Mouse (Mus musculus) myocyte (in vitro differentiated cells): Measurements from ENCODE around the gene Rgs3. TPM values are rescaled to one million over a fixed set of nuclear protein-coding genes. Genes with fewer than 3 reads are reported as not detected.

Experiments used
- H3K27me3 ChIP-seq: one replicate; pipeline ENCODE4 v1.6.1; 2011; ENCODE audit not compliant: control insufficient read depth, insufficient read depth, insufficient read length
- H3K36me3 ChIP-seq: one replicate; pipeline ENCODE4 v1.6.1; 2011; ENCODE audit not compliant: control insufficient read depth, insufficient read depth
- H3K4me2 ChIP-seq: one replicate; pipeline ENCODE4 v1.6.1; 2011; ENCODE audit warnings: low read depth, control low read depth
- H3K4me3 ChIP-seq: one replicate; pipeline ENCODE4 v1.5.1; 2011; ENCODE audit warnings: mild to moderate bottlenecking, control low read depth, moderate library complexity
- H3K79me2 ChIP-seq: one replicate; pipeline ENCODE4 v1.6.1; 2011; ENCODE audit not compliant: control insufficient read depth, insufficient read depth
- H3ac ChIP-seq: one replicate; pipeline ENCODE4 v1.6.1; 2011; ENCODE audit not compliant: control insufficient read depth, insufficient read length
- CEBPB ChIP-seq: IDR thresholded peaks from 2 replicates; pipeline ENCODE4 v1.6.1; 2011; ENCODE audit warnings: mild to moderate bottlenecking, moderate library complexity; ENCODE audit not compliant: poor library complexity, insufficient read depth, severe bottlenecking
- E2F4 ChIP-seq: IDR thresholded peaks from one replicate; pipeline ENCODE4 v1.6.1; 2011; ENCODE audit warnings: mild to moderate bottlenecking, control low read depth, moderate library complexity; ENCODE audit not compliant: insufficient read depth
- MAX ChIP-seq: IDR thresholded peaks from one replicate; pipeline ENCODE4 v1.6.1; 2011; ENCODE audit warnings: low read depth, mild to moderate bottlenecking, control low read depth
- MYOD1 ChIP-seq, 3 experiments: IDR thresholded peaks; one replicate each; pipeline ENCODE4 v1.6.1; 2011; ENCODE audit warnings: control low read depth in 2 of 3, low read depth in 2 of 3, mild to moderate bottlenecking in 2 of 3, moderate library complexity in 1 of 3; ENCODE audit not compliant: insufficient read length in 2 of 3, control insufficient read depth in 1 of 3
- MYOG ChIP-seq, 3 experiments: IDR thresholded peaks; one replicate each; pipeline ENCODE4 v1.6.1; 2011; ENCODE audit warnings: control low read depth in 2 of 3, low read depth in 2 of 3, mild to moderate bottlenecking in 2 of 3; ENCODE audit not compliant: insufficient read length in 2 of 3, control insufficient read depth in 1 of 3, insufficient read depth in 1 of 3
- POLR2A ChIP-seq: IDR thresholded peaks from one replicate; pipeline ENCODE4 v1.6.1; 2011; ENCODE audit warnings: low read depth, mild to moderate bottlenecking, control low read depth, moderate library complexity; ENCODE audit not compliant: insufficient read length
- POLR2AphosphoS2 ChIP-seq: IDR thresholded peaks from one replicate; pipeline ENCODE4 v1.6.1; 2011; ENCODE audit warnings: low read depth, control low read depth; ENCODE audit not compliant: insufficient read length
- REST ChIP-seq: IDR thresholded peaks from one replicate; pipeline ENCODE4 v1.6.1; 2011; ENCODE audit warnings: mild to moderate bottlenecking, control low read depth, moderate library complexity; ENCODE audit not compliant: insufficient read depth, insufficient read length
- SRF ChIP-seq: IDR thresholded peaks from one replicate; pipeline ENCODE4 v1.6.1; 2011; ENCODE audit warnings: low read depth; ENCODE audit not compliant: control insufficient read depth, insufficient read length
- TCF12 ChIP-seq: IDR thresholded peaks from one replicate; pipeline ENCODE4 v1.6.1; 2011; ENCODE audit warnings: mild to moderate bottlenecking, control low read depth; ENCODE audit not compliant: poor library complexity, insufficient read depth, severe bottlenecking
- TCF3 ChIP-seq: IDR thresholded peaks from one replicate; pipeline ENCODE4 v1.6.1; 2011; ENCODE audit warnings: low read depth, control low read depth; ENCODE audit not compliant: insufficient read length
- USF1 ChIP-seq: IDR thresholded peaks from one replicate; pipeline ENCODE4 v1.6.1; 2011; ENCODE audit warnings: low read depth, mild to moderate bottlenecking, control low read depth, moderate library complexity
- polyA plus RNA-seq: library from polyadenylated mRNA; unstranded; fragments of >200 nt; fragmentation: generic; extraction: Trizol; gene quantifications from one replicate; pipeline ENCODE4 v1.2.1, GENCODE M21; 2012; ENCODE audit warnings: missing spikeins

The Rgs3 gene
- polyA plus RNA-seq, 1 experiment: 40.4 TPM

DNA sequence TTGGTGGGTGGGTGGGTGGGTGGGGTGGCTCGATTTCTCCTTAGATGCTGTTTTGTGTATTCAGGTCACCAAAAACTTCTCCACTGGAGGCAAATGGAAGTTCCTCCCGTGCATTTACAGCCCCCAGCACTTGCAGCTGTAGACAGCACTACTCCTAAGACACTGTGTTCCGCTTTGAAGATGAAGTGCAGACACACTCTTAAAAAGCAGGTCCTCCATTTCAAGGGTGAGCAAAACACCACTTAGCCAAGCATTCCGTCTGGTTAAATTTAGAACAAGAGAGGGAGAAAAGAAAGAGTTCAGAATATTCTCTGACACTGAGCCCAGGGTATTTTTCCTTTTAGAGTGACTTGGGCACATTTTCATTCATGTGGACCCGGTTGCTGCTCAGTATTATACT, 10.4 kb downstream of the Rgs3 start:
- peaks cover 42% of the 10 kb centered on the region for H3K27me3 ChIP-seq
- no peak overlapping the region for H3K4me2 ChIP-seq
- no peak for TF ChIP-seq MAX
- no peak for TF ChIP-seq TCF12
- no peak for TF ChIP-seq POLR2AphosphoS2
- no peak for TF ChIP-seq MYOG (IDR thresholded peaks at IDR 0.05; ENCODE audit: control insufficient read depth in 1 of 3, insufficient read depth in 1 of 3, insufficient read length in 2 of 3, low read depth in 2 of 3)
- no peak for TF ChIP-seq SRF
- TF ChIP-seq CEBPB: no peak
- TF ChIP-seq REST: no peak
- no peak for TF ChIP-seq TCF3
- TF ChIP-seq USF1: no peak
- TF ChIP-seq POLR2A: no peak
- TF ChIP-seq MYOD1 (IDR thresholded peaks at IDR 0.05; ENCODE audit: control insufficient read depth in 1 of 3, insufficient read length in 2 of 3, low read depth in 2 of 3): no peak
- TF ChIP-seq E2F4: no peak

DNA sequence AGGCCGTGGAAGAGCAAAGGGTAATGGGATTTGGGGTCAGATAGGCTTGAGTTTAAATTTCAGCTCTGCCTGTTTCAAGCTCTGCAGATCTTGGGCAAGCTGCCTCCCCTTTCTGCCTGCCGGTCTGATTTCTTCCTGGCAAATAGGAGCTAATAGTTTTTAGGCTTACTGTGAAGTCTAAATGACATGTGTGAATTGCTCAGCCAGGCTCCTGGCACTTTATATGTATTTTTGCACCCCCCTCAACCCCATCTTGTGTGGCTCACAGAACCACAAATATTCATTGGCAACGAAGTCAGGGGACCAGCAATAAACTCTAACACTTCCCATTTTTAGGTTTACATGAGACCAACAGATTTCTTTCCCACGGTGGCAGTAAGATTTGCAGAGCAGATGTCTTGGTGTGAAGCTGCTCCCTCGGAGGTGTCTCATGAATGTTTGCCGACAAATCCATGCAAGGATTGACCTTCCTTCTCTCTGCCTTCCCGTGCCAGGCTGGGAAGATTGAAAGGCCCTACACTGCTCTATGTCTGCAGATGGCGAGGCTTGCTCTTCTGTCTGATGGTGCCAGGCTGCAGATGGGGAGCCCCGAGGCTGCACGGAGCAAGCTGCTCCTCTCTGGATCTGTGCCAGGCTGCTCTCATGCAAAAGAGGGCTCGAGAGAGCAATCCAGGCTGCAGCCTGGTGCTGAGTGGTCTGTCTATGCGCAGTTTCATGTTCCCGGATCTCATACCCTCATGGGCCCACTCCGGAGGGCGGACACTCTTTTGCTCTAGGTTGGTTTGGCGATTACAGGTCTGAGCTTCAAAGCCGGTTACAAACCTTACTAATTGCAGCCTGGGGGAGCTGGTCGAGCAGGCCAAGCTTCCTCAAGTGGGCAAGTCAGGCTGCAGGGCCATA, 23.0 kb downstream of the Rgs3 start:
- Histone ChIP-seq H3K36me3 (no peaks in the 10 kb centered on the region), H3K4me3 (no peak overlapping the region), H3K79me2 (no peaks in the 10 kb centered on the region), H3K4me2 (no peak overlapping the region), H3K27me3 (peaks cover 63% of the 10 kb centered on the region), H3ac (no peak overlapping the region)
- TF ChIP-seq MYOG (IDR thresholded peaks at IDR 0.05; ENCODE audit: control insufficient read depth in 1 of 3, insufficient read depth in 1 of 3, insufficient read length in 2 of 3, low read depth in 2 of 3) (no peak), TCF12 (no peak), SRF (no peak), POLR2AphosphoS2 (no peak), E2F4 (no peak), CEBPB (no peak), MYOD1 (IDR thresholded peaks at IDR 0.05; ENCODE audit: control insufficient read depth in 1 of 3, insufficient read length in 2 of 3, low read depth in 2 of 3) (no peak), TCF3 (no peak), MAX (no peak), USF1 (no peak), POLR2A (no peak), REST (no peak)

More for the DNA sequence above, 10.4 kb downstream of the Rgs3 start:
- H3ac ChIP-seq: no peak overlapping the region
- H3K4me3 ChIP-seq: no peak overlapping the region
- H3K79me2 ChIP-seq: no peaks in the 10 kb centered on the region
- no peaks in the 10 kb centered on the region for H3K36me3 ChIP-seq

DNA sequence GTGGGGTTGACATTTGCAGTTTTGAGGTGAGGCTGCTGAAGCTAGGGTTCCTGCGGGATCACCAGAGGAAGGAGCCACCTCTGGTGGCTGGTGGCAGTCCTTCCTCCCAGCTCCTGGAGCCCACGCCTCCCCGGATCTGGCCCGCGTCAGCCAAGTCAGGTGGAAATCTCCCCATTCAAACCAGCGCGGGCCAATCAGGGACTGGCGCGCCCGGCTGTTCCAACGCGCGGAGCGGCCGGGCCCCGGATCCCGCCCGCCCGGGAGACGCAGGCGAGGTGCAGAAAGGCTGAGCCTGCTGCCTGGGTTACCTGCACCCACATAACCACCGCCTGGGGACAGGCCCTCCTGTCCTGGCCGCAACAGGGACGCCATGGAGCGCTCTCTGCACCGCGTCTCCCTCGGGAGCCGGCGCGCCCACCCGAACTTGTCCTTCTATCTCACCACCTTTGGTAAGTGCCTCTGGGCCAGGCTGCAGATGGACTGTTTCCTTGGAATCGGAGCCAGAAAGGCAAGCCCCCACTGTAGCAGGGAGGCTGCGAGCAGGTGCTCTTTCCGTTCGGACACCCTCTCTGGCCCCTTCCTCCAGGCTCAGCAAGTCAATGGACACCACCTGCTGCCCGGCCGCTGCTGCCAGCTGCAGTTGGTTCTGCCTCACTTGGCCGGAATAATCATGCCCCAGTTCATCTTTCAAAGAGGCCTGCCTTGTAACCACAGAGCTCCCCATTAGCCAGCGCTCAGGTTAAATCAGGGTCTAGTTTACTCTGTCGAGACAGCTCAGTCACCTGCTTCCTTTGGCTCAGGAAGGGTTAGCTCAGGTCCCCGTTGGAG, 23.8 kb downstream of the Rgs3 start:
- no peak overlapping the region for H3ac ChIP-seq
- H3K79me2 ChIP-seq: no peaks in the 10 kb centered on the region
- H3K27me3 ChIP-seq: peaks cover 67% of the 10 kb centered on the region
- TF ChIP-seq MAX (no peak), USF1 (no peak), SRF (no peak), REST (no peak), POLR2AphosphoS2 (no peak), E2F4 (no peak), MYOG (IDR thresholded peaks at IDR 0.05; ENCODE audit: control insufficient read depth in 1 of 3, insufficient read depth in 1 of 3, insufficient read length in 2 of 3, low read depth in 2 of 3) (peak; percentile 10 to 88 (median 79)), TCF12 (peak; percentile 4), MYOD1 (IDR thresholded peaks at IDR 0.05; ENCODE audit: control insufficient read depth in 1 of 3, insufficient read length in 2 of 3, low read depth in 2 of 3) (peak in 2 of 3 experiments; percentile 87 to 88), POLR2A (no peak), TCF3 (no peak), CEBPB (no peak)
- H3K4me2 ChIP-seq: peak overlapping the region; percentile 12
- H3K4me3 ChIP-seq: no peak overlapping the region
- H3K36me3 ChIP-seq: no peaks in the 10 kb centered on the region

DNA sequence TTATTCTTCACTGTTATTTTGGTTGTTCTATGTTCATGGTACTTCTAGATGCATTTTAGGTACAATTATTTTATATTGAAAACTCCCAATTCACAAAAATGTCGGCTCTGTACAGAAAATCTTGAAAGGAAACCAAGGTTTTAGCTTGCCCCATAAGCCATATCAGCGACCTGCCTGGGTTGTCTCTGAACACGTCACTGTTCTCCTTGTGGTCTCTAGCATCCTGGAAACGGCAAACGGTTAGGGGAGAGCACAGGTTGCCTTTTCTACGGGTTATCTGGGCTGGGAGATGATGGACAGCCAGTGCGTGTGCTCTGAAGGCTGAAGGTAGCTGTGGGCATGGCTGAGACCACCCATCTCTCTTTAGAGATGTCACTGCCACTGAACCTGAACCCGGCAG, 27.4 kb downstream of the Rgs3 start:
- H3K4me2 ChIP-seq: no peak overlapping the region
- no peak overlapping the region for H3ac ChIP-seq
- TF ChIP-seq USF1 (no peak), REST (no peak), POLR2A (no peak), TCF12 (no peak), MYOD1 (IDR thresholded peaks at IDR 0.05; ENCODE audit: control insufficient read depth in 1 of 3, insufficient read length in 2 of 3, low read depth in 2 of 3) (no peak), CEBPB (no peak), MAX (no peak)
- H3K4me3 ChIP-seq: no peak overlapping the region
- peaks cover 55% of the 10 kb centered on the region for H3K27me3 ChIP-seq
- no peaks in the 10 kb centered on the region for H3K36me3 ChIP-seq
- H3K79me2 ChIP-seq: no peaks in the 10 kb centered on the region

DNA sequence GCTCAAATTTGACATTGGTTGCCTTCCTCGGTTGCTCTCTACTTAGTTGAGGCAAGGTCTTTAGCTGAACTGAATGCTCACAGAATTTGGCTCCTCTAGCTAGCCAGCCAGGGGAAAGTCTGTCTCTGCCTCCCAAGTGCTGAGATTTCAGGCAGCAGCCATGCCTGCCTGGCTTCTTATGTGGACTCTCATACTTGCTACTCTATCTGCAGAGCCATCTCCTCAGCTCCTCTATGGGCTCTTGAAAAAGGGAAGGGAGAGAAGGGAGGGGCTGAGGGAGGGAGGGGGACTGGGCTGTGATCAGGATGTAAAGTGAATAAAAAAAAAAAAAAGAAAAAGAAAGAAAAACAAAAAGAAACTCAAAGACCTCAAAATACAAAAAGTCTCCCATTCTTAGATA, 31.2 kb downstream of the Rgs3 start:
- Histone ChIP-seq H3ac (no peak overlapping the region), H3K36me3 (no peaks in the 10 kb centered on the region), H3K4me2 (no peak overlapping the region), H3K79me2 (no peaks in the 10 kb centered on the region), H3K27me3 (peaks cover 18% of the 10 kb centered on the region), H3K4me3 (no peak overlapping the region)
- TF ChIP-seq MAX: no peak
- TF ChIP-seq POLR2A: no peak
- TF ChIP-seq E2F4: no peak
- no peak for TF ChIP-seq MYOG (IDR thresholded peaks at IDR 0.05; ENCODE audit: control insufficient read depth in 1 of 3, insufficient read depth in 1 of 3, insufficient read length in 2 of 3, low read depth in 2 of 3)
- TF ChIP-seq TCF12: no peak
